Mouse (Mus musculus): ENCODE results near the gene Tusc2.
"Not testable (repeated sequence)": the region's sequence is repeated elsewhere in the genome, so short reads cannot be mapped to it uniquely, and the experiment has no call there.

Tusc2 gene

GRCm38 (mm10) chr9:107556346-107556745, 6.7 kb upstream of the Tusc2 start:
- in situ Hi-C loops (cut with MboI, MseI): loop anchor here (10.0 kb wide), 2 partner anchors 1102 to 1498 kb away; partner anchors contain the start of genes Pcbp4 (in 1 of the 2) and Trex1 (in 1 of the 2)

GRCm38 (mm10) chr9:107565556-107565955, 2.5 kb downstream of the Tusc2 start:
- in situ Hi-C loops (cut with MboI, MseI): not testable (repeated sequence)

- in situ Hi-C loops (cut with MboI, MseI): no loop called here
Measured at GRCm38 (mm10) chr9:107566041-107566709, 3.1 kb downstream of the Tusc2 start.

- in situ Hi-C loops (cut with MboI, MseI): no loop called here
Measured at GRCm38 (mm10) chr9:107566855-107567254, 3.8 kb downstream of the Tusc2 start.

- in situ Hi-C loops (cut with MboI, MseI): no loop called here
Measured at GRCm38 (mm10) chr9:107567702-107568319, 4.8 kb downstream of the Tusc2 start, which contains the start of gene Hyal2. Gene Hyal2, plus strand, starts transcription at chr9:107567945.

- in situ Hi-C loops (cut with MboI, MseI): no loop called here
Measured at GRCm38 (mm10) chr9:107568331-107569261, 5.5 kb downstream of the Tusc2 start.

- in situ Hi-C loops (cut with MboI, MseI): no loop called here
Measured at GRCm38 (mm10) chr9:107569270-107569669, 6.2 kb downstream of the Tusc2 start.

- in situ Hi-C loops (cut with MboI, MseI): no loop called here
Measured at GRCm38 (mm10) chr9:107570016-107570415, 7.0 kb downstream of the Tusc2 start.

GRCm38 (mm10) chr9:107570845-107571244, 7.8 kb downstream of the Tusc2 start:
- in situ Hi-C loops (cut with MboI, MseI): no loop called here

GRCm38 (mm10) chr9:107571534-107572326, 8.7 kb downstream of the Tusc2 start:
- in situ Hi-C loops (cut with MboI, MseI): no loop called here

- in situ Hi-C loops (cut with MboI, MseI): no loop called here
Measured at GRCm38 (mm10) chr9:107572327-107572662, 9.2 kb downstream of the Tusc2 start.

GRCm38 (mm10) chr9:107573774-107574173, 10.7 kb downstream of the Tusc2 start:
- in situ Hi-C loops (cut with MboI, MseI): not testable (repeated sequence)

- in situ Hi-C loops (cut with MboI, MseI): no loop called here
Measured at GRCm38 (mm10) chr9:107575579-107576356, 12.7 kb downstream of the Tusc2 start.

GRCm38 (mm10) chr9:107576357-107577107, 13.5 kb downstream of the Tusc2 start, which contains the start of gene Hyal1:
Gene Hyal1, plus strand, starts transcription at chr9:107576927.
- in situ Hi-C loops (cut with MboI, MseI): no loop called here

GRCm38 (mm10) chr9:107577871-107578270, 14.8 kb downstream of the Tusc2 start:
- in situ Hi-C loops (cut with MboI, MseI): no loop called here

GRCm38 (mm10) chr9:107578587-107578986, 15.5 kb downstream of the Tusc2 start, which contains the start of gene Naa80:
Gene Naa80, plus strand, starts transcription at chr9:107578887.
- in situ Hi-C loops (cut with MboI, MseI): no loop called here

GRCm38 (mm10) chr9:107579023-107579900, 16.2 kb downstream of the Tusc2 start:
- in situ Hi-C loops (cut with MboI, MseI): no loop called here

GRCm38 (mm10) chr9:107580501-107581317, 17.7 kb downstream of the Tusc2 start, which contains the start of gene Hyal3:
Gene Hyal3, plus strand, starts transcription at chr9:107580818.
- in situ Hi-C loops (cut with MboI, MseI): no loop called here
